16 mouse cellular contexts compared by ENCODE assay signal in genomic region chr5:13413915-13414525, GRCm38 (mm10).
"Had no signal": no experiment of that assay in that cellular context is flagged by ENCODE, and none has a peak within 500 bp of the region (broad histone marks: within the 10 kb centered on the region; RNA-seq: fewer than 3 reads in every experiment).

No protein-coding gene starts in this region.

- H3K27ac ChIP-seq: layer of hippocampus, adult 2 months; limb, embryonic 10.5 days; liver, embryonic 15.5 days; midbrain, embryonic 10.5 days had no signal

- H3K4me1 ChIP-seq: liver, embryonic 15.5 days had no signal

- H3K9me3 ChIP-seq: limb, embryonic 10.5 days; liver, embryonic 15.5 days; midbrain, embryonic 10.5 days had no signal

- H3K27me3 ChIP-seq: liver, embryonic 15.5 days had no signal

- H3K4me2 ChIP-seq: liver, embryonic 11.5 days; liver, embryonic 15.5 days had no signal

- H3K36me3 ChIP-seq: liver, embryonic 15.5 days; midbrain, embryonic 10.5 days had no signal

- DNase-seq: kidney, postnatal 10 days; kidney, postnatal 4 days; lung, adult 2 months; lung, postnatal 4 days; midbrain, embryonic 14.5 days; right cerebral cortex, postnatal 4 days; spleen, adult 18-20 months; thymus, adult 18-20 months; thymus, postnatal 14 days had no signal

- H3K9ac ChIP-seq: liver, embryonic 15.5 days had no signal

- ATAC-seq: lung, postnatal 0 days had no signal

- H3K4me3 ChIP-seq: layer of hippocampus, adult 2 months; limb, embryonic 10.5 days; liver, embryonic 15.5 days; midbrain, embryonic 10.5 days; myocyte had no signal
